Mouse (Mus musculus): ENCODE results near the gene Drap1.
A peak's percentile ranks its signal among the peaks of the same experiment; 100 is the strongest.
"Not testable (repeated sequence)": the region's sequence is repeated elsewhere in the genome, so short reads cannot be mapped to it uniquely, and the experiment has no call there.

Drap1 gene

DNA sequence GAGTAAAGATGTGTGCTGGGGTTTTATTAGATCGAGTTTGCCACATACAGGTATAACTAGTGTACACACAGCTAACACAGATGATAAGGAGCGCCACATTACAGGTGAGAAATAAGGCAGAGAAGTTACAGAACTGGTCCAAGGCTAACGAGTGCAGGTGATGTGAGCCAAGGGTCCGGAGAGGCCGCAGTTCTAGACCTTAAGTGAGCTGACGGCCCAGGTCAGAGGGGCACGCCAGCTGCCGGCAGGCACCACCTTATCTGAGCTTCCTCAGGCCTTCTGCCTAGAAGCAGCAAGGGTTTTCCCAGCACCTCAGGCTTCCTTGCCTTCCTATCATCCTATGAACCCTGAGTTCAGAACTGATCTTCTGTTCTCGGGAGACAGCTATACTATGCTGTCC lies 5.1 kb downstream of the Drap1 start:
- DNase-seq = no peak

DNA sequence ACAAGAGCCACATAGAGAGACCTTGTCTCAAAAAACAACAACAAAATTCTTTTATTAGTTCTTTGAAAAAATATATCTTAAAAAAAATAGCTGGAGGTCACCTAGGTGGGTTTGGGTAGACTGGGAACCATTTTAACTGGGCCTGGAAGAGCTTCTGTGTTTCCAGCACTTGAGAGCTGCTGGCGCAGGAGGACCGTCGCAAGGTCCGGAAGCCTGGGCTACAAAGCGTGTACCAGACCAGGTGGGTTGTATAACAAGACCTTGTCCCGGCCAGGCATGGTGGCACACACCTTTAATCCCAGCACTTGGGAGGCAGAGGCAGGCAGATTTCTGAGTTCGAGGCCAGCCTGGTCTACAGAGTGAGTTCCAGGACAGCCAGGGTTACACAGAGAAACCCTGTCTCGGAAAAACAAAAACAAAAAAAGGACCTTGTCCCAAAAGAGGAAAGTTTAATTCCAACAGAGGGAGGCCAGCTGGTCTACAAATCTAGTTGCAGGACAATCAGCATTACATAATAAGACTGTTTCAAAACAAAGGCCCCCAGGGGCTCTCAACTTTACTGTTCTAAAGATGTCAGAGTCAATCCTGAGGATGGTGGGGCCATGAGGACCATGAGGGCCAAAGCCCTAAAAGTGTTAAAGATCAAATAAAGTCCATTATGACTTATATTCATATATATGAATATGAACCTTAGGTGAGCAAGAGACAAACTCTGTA lies 5.9 kb downstream of the Drap1 start:
- no peak for DNase-seq

DNA sequence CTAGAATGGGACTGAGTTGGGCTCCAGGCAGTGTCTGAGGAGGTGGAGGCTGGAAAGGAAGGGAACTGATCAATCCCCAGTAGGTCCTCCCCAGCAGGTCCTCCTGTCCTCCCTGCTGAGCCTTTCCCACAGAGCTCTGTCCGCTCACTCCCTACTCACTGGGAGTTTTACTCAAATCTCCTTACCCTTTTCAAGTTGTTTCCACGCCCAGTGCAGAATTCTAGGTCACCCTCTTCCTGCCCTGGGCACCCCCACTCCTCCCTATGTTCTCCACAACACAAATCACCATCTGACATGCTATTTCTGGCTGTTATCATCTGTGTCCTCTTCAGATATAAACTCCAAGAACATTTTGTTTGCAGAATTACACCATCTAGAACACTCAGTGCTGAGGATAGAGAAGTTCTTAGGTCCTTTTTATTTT lies 10.2 kb downstream of the Drap1 start:
- DNase-seq = peak in 1 of 2 experiments; percentile 0

DNA sequence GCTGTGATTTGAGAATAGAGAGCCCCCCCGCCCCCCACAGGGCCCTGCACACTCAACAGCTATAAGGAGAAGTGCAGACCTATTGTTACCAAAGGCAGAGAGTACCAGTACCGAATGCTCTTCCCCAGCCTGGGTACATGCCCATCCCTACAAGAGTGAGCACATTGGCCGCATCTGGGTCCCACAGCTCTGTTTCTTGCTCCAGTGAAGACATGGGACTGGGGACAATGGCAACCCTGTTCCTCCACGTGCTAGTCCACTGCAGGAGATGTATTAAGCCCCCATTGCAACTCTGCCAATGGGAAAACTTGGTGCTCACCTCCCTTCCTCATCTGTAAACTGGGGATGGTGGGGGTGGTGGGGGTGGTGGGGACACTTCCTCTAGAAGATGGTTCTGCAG lies 10.9 kb downstream of the Drap1 start:
- peak in 1 of 2 experiments; percentile 0 for DNase-seq

DNA sequence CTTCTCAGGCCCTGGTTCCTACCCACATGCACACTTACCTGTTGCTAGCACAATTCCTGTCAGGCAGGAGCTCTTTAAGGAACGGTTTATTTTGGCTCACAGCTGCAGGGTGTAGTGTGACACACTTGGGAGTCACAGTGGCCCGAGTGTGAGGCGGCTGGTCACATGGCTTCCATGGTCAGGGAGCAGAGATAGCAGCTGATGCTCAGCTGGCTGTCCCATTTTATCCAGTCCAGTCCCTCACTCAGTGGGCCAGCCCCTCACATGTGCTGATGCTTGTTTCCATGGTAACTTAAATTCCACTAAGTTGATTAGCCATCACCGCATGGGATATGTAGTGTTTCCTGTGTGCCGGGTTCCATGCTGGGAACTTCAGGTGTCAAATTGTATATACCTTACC lies 12.8 kb downstream of the Drap1 start:
- no peak for DNase-seq

DNA sequence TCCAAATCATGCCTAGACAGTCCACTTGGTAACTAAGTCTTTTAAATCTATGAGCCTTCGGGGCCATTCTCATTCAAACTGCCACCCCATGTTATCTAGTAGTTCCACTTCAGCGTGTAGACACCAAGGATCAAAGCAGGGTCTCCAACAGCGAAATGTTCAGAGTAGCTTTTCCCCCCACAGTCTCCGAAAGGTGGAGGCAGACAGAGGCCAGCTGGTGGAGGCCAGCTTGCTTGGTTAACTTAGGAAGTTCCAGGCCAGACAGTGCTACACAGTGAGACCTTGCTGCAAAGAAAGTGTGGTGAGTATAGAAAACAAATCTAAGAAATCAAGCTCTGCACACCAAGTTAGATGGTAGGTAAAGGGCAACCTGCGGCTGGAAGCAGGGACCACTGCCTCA lies 14.1 kb downstream of the Drap1 start:
- no peak for DNase-seq

DNA sequence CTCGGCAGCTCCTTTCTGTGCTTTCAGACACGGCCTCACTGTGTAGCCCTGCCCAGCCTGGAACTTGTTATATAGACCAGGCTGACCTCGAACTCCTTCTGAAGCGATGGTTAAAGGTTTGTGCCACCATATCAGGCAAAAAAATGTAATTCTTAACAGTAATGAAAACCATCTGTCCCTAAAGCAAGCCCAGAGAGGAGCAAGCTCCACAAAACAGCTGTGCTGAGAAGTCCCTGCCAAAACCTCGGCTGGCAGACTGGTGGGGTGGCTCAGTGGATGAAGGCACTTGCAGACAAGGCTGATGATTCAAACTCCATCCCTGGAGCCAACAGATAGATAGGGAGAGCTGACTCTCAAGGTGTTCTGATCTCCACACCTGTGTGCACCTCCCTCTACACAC lies 15.7 kb downstream of the Drap1 start:
- peak in 1 of 2 experiments; percentile 52 for DNase-seq

DNA sequence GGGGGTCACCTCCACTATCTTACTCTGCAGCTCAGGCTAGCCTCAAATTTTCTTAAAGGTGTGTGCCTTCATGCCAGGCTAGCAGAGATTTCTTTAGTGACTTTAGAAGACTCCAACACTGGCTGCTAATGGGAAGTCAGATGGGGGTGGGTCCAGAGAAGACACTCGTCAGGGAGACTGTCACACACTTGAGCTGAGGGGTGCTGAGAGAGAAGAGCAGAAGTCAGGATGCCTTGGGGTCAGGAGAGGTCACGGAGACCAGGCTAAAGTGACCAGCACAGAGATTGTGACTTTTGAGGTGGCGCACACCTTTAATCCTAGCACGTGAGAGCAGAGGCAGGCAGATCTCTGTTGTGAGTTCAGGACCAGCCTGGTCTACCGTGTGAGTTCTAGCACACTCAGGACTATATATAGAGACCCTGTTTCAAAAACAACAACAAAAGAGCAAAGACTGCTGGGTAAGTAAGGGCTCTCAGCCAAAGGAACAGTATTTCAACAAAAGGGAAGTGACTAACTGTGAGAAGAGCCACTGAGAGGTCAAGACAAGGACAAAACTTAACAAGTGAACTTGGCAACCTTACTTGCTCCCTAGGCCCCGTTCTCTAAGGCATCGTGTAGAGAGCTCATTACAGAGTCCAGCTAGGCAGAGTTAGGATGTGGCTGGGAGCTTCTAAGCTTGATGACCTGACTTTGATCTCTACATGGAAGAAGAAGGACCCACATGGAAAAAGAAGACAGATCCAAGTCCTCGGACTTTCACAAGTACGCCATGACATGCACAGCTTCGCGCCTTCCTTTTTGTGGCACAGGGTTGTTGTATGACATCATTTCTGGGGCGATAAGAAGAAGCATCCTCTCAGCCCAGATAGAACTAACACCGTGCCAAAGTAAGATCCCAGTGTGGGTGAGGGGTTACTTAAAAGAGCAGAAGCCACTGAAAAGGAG lies 16.4 kb downstream of the Drap1 start:
- DNase-seq = no peak

DNA sequence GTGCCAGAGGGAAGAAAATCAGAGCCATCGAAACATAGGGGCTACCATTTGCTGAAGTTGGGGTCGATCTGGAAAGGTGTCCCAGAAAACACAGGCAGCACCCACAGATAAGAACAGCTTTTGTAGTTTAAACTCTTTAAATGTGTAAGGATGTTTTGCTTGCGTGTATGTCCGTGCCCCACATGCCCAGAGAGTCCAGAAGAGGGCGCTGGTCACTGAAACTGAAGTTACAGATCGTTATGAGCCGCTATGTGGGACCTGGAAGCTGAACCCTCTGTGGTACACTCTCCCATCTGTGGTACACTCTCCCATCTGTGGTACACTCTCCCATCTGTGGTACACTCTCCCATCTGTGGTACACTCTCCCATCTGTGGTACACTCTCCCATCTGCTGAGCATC lies 17.6 kb downstream of the Drap1 start:
- DNase-seq = peak; percentile 70 to 82

DNA sequence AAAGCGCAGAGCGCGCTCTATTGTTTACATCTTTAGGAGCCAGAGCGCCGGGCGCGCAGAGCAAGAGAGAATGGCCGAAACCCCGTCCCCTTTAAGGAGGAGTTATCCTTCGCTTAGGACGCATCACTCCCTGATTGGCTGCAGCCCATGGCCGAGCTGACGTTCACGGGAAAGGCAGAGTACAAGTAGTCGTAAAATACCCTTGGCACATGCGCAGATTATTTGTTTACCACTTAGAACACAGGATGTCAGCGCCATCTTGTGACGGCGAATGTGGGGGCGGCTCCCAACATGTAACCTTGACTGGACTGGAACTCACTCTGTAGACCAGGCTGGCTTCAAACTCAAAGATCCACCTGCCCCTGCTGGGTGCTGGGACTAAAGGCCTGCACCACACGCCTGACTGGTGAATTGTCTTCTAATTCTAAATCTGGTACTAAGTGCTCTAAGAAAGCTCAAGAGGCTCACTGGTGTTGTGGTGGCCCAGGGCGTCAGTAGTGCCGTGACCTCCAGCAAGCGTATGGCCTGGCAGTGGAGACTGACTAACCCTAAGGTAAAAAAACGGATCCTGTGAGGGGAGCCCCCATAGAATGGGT lies 18.1 kb downstream of the Drap1 start:
- peak; percentile 49 to 59 for DNase-seq

DNA sequence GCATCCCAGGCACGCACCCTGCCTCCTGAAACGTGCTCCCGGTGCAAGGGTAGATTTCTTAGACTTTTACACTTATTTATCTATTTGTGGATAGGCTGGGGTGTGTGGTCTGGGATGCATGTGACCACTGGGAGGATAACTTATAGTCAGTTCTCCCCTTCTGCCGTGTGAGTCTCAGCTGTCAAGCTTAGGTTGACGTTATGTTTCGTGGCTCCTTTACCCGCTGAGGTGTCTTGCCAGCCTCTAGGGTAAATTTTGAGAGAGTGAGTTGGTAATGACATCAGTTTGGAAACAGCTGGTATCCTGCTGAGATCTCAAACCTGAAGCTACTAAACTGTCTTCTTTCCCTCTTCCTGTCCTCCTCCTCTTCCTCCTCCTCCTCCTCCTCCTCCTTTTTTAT lies 18.9 kb downstream of the Drap1 start:
- no peak for DNase-seq

DNA sequence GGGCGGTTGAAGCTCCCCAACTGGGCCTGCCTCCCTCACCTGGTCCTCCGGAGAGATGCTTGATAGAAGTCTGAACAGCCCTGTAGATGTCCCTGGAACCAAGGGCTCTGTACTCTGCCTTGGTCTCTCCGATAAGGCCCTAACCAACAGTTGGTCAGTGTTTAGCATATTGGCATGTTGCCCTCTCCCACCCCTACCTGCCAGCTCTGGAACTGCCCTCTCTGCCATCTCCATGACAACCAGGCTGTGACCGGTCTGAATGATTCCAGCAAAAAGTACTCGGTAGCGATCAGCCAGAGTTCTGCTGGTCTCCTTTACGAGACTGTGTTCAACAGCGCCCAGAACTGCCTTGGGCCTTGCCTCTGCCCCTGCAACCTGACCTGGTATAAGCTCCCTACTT lies 22.5 kb downstream of the Drap1 start, which contains the start of gene Tsga10ip:
Gene Tsga10ip (minus strand): TSS at position 234 of the 400 bp plus-strand sequence.
- peak; percentile 68 to 73 for DNase-seq

DNA sequence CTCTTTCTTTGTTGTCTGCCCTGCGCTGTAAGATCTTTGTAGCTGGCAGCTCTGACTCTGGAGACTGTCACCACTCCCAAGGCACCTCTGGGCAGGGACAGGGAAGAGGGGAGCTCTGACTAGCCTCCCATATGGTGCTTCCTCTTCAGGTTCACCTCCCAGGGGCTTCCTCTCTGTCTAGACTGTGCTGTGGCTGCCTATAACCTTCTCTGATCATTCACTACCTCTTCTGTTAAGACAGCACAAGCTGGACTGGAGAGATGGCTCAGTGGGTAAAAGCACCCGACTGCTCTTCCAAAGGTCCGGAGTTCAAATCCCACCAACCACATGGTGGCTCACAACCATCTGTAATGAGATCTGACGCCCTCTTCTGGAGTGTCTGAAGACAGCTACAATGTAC lies 23.7 kb downstream of the Drap1 start:
- not testable (repeated sequence) for DNase-seq

DNA sequence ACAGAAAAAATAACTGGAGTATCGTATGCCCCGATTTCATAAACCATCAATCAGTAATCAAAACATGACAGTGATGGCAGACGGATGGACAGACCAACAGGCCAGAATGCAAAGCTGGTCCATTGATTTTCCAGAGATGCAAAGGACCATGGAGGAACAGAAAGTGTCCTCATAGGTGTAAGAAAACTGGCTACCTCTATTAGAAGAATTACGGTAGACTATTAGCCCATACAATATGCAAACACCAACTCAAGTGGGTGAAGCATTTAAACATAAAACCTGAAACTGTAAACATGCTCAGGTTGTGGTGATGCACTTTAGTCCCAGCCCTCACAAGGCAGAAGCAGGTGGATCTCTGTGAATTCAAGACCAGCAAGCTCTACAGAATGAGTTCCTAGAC lies 29.4 kb downstream of the Drap1 start:
- DNase-seq = no peak

DNA sequence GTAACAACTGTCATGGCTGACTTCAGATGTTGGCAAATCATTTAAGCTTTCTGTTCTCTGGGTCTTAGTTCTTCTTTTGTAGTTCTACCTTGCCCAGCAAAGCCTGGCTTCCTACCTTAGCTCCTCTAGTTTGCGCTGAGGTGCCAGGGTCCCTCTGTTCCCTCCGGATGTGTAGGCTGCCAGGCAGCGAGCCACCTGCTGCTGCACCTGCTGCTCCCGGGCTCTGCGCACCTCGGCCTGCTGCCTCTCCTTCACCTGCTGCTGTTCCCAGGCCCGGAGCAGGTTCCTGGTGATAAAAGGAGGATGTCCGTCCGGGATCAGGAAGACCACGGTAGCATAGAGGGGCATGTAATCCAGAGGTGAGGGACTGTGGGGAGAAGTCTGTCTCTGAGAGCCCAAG lies 30.6 kb downstream of the Drap1 start:
- DNase-seq = no peak

DNA sequence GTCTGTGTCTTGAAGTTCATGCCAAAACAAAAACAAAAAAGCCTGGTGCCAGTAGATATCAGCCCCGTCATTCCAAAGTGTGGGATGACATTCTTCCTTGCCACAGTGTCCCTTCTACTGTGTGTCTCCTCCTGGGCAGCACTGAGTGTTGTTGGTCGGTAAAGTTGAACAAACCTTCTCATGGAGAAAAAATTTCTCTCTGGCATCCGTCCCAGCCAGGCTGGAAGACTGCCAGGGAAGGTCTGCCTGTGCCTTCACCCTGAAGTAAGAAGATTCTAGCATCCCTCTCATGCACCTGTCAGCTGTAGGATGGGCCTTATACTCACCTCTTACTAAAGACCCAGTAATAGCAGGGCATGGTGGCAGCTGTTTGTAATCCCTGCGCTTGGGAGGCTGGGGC lies 31.9 kb downstream of the Drap1 start:
- peak; percentile 80 to 85 for DNase-seq

DNA sequence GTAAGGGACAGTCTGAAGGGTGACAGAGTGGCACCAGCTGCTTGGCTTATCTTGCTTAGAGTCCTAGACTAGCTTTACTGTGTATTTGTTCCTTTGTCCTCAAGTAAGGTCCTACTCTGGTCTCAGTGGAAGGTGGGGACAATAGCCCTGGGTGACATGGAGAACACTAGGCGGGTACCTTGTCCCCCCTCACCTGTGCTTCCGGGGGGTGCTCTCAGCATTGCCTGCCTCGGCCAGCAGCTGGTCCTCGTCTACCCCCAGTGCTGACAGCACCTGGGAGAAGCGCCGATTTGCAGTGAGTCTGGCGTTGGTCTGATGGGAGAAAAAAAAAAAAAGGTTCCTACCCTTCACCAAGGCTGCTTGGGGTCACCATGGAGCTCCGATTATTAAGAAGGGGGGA lies 34.4 kb downstream of the Drap1 start:
- no peak for DNase-seq

DNA sequence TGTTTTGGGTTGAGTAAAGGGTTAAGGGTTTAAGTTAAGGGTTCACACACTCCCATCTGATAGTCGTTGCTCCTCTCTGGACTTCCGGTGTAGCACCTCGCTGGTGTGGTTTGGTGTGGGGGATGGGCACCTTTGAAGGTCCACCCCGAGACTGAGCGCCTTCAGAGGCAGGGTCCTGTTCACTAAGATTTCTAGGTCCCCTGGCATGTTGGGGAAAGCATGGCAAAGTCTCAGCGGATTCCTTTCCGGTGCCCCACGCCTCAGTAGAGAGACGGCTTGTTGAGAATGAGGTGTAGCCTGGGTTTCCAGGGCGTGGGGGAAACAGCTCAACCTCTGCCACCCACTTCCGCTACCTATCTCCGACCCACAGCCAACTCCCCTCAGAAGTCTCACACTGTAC lies 35.1 kb downstream of the Drap1 start:
- DNase-seq = peak; percentile 35 to 37

DNA sequence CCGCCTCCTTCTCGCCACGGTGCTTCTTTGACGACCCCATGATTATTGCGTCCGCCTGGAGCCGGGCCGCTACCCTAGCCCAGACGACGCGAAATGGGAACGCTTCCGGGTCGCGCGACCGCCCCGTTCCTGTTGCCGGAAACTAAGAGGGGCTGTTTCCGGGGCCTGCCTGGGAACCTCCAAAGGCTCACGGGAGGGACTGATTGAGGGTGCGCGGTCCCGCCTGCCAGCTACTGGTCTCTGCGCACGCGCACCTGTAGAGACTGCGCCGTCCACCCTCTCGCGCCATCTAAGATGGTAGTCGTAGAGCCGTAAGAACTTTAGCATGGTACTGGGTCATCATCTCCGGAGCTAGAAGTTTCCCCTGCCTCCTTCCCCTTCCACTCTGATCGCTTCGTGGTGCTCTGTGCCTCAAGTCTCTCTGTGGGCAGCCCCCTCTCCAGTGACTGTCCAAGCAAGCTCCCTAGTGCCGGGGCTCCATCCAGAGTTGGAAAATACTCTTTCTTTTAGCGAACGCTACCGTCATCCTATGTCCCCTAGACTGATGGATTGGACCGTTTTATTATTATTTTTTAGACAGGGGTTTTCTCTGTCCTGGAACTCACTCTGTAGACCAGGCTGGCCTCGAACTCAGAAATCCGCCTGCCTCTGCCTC lies 36.1 kb downstream of the Drap1 start, which contains the start of gene Sart1:
Gene Sart1 (minus strand): TSS at position 116 of the 655 bp plus-strand sequence.
- DNase-seq = peak; percentile 96 to 97

DNA sequence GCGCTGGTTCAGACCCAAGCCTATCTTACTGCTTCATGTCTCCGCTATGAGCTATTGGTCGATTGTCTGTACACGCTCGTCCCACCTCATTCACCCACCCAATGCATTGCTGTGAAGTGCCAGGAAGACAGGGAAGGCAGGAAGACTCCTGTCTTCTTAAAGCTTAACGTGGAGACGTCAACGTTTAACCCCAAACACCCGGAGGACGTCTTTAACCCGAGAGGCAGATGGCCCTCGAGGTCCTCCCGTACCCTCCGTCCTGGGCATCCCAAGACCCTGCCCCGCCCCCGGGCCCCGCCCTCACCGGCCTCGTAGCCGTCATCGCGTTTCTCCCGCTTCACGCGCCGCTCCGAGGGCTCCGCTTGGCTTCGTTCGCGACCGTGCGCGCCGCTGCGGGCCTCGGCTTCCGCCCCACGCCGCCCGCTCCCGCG lies 36.8 kb downstream of the Drap1 start:
- DNase-seq = peak; percentile 59 to 73

DNA sequence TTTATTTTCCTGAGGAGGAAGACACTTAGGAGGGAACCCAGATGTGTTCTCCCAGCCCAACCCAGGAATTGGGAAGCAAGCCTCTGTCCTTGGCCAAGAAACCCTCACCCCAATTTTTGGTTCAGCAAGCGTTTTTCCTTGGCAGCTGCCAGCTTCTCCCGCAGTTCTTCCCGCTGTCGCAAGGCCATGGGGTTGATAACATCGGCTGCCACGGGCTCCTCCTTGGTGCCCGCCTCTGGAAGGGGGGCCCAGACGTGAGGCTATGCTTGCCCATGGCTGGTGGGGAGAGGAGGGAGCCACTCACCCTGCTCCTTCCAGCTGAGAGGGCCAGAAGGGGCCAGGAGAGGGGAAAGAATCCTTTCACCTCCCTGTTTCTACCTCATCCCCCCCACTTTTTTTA lies 40.1 kb downstream of the Drap1 start:
- no peak for DNase-seq

DNA sequence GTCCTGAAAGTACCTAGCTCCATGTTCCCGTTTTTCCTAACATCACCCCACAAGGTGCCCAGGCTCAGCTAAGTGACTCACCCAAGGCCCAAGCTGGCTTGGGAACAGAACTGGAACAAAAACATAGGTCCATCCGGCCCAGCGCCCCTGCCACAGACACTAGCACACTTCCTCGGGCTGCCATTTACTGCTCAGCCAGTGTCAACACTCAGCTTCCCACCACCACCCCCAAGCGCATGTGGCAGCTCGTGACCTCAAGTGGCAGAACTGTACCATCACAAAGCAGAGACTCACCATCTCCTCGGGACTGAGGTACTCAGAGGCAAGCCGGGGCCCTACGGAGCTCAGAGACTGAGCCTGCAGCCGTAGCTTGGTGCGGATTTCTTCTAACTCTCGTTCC lies 41.5 kb downstream of the Drap1 start:
- no peak for DNase-seq

DNA sequence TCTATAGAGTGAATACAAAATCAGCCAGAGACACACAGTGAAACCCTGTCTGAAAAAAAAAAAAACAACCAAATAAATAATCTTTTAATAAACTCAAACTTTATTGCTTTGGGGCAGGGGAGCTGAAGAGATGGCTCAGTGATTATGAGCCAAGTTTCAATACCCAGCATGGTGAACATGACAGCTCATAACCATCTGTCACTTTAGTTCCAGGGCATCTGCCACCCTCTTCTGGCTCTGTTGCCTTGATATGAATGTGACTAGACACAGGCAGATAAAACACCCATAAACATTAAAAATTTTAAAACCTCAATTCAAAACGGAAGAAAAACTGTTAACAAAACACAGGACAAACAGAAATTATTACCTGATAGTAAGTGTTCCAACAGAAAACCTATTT lies 47.3 kb downstream of the Drap1 start:
- peak; percentile 42 to 46 for DNase-seq
